Mouse (Mus musculus): ENCODE data around the gene Myo9b. TPM values are rescaled to one million over a fixed set of nuclear protein-coding genes. Genes with fewer than 3 reads are reported as not detected.

Gene Myo9b
- polyA plus RNA-seq, 3 experiments from 2014 or later = 18.3 to 20.4 (median 19.4) TPM

GRCm38 (mm10) chr8:71392391-71392790 lies 119.9 kb downstream of the Myo9b start:
- no peak for ATAC-seq

GRCm38 (mm10) chr8:71392871-71393270 lies 120.4 kb downstream of the Myo9b start:
- ATAC-seq = no peak

DNA sequence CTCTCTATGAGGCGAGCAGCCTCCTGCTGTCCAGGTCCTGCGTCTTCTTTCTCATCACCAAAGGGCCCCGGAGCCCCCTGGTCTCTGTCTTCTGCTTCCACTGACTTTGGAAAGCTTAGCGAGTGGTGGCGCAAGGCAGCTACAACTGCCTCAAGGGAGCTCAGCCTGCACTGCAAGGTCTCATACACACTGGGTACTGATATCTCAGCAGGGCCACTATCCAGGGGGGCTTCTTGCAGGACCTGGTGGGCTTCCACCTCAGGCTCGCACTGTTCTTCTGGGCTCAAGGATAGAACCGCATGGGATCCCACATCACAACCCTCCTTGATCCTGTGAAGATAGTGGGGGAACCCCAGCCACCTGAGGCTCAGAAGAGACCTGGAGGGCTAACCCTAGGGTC lies 122.0 kb downstream of the Myo9b start:
- ATAC-seq = no peak

DNA sequence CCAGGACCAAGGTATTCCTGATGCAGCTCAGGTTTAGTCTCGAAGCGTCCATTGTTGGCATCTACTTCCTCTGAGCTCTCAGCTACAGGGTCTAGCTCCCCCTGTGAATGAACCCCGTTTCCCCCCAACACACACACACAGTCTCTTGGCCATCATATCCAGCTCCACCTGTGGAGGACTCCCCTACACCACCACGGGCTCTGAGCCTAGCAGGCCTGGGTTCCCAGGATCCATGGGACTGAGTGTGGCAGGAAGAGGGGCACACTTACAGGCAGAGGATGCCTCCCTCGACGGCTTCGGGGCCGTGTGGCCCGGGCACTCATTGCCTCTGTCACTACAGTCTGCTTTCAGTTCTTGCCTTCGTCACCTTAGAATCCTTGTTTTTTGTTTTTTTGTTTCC lies 122.6 kb downstream of the Myo9b start:
- no peak for ATAC-seq

DNA sequence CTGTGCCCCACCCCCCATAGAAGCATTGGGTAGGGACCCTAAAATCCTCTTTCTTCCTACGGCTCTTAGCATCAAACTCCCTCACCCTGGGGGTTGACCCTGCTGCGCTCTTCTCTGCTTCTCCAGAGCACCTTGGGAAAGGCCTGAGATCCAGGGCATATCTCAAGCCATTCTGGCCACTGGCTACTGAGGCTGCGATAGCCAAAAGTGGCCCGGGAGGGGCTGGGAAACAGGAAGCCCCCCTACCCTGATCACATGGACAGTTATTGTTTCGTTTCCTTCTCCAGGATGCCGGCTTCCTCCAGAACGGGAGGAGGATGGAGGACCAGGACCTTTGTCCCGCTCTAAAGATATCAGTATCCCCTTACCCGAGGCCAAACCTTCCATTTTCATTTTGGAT lies 123.1 kb downstream of the Myo9b start, which contains the start of gene Ushbp1:
TSS of gene Ushbp1 (minus strand) at position 174 of the 400 bp plus-strand sequence.
- ATAC-seq = no peak

DNA sequence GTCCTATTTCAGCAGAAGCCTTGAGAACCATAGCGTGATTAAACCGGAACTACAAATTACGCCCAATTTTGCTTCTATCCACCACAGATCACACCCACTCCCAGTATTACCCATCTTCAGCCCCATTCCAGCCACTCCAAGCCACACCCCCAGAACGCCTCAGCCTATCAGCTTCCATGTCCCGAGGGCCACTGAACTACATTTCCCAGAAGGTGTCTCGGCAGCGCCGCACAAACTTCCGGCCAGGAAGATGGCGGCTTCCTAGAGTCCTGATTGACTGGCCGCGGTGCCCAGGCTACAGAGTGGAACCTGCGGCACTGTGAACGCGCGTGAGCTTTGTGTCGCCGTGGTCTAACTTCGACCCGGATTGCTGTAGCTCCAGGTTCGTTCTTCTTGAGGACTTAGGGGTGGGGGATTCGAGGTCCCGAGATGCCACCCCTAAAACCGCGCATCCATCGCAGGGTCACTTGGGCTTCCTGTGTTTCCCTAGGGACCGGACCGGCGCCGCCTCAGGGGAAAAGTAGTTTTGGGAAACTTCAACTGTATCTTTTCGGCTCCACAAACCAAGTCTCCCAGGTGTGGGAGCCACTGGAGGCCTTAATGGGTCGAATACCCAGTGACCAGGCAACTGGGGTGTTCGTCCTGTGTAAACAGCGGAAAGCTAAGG lies 124.3 kb downstream of the Myo9b start, which contains the start of gene Babam1:
TSS of gene Babam1 (plus strand) at position 223 of the 667 bp plus-strand sequence.
- peak; percentile 99 for ATAC-seq

DNA sequence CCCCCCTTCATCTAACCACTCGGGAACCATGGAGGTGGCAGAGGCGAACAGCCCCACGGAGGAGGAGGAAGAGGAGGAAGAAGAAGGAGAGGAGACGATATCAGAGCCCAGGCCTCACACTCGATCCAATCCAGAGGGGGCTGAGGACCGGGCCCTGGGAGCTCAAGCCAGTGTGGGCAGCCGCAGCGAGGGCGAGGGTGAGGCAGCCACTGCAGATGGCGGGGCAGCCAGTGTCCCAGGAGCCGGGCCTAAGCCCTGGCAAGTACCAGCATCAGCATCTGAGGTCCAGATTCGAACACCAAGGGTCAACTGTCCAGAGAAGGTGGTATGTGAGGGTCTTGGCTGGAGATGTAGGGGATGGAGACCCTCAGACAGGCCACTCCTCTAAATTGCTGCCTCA lies 125.2 kb downstream of the Myo9b start:
- no peak for ATAC-seq

DNA sequence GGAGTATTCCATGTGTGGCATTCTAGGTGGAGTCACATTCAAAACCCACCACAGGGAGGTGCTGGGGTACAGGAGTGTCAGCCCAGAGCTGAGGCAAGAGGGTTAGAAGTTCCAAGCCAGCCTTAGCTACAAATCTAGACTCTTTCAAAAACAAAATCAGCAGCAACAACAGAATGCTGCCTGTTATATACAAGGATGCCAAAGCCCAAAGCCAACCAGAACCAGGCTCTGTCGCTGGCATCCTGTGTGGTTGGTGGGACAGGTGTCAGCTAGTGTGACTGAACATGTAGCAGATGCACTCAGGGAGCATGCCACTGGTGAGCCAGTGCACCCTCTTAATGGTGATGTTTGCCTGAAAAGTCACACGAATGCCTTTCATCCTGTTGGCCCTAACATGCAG lies 128.3 kb downstream of the Myo9b start:
- ATAC-seq = no peak

DNA sequence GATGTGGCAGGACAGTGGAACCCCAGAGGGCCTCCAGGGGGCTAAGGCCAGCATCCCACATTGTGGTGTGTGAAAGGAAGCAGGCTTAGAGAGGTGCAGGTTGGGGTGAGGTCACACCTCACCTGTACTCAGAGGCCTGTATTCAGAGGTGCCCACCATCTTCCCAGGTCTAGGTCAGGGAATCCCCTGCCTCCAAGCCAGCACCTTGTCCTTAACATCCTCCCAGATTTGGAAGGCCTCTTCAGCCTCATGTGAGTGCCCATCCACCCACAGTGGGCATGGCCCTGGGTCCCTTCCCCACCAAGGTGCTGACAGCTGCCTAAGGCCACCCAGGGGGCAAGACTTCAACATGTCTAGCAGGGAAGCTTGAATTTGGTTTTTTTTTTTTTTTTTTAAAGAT lies 128.9 kb downstream of the Myo9b start:
- no peak for ATAC-seq

GRCm38 (mm10) chr8:71402446-71402964 lies 130.0 kb downstream of the Myo9b start:
- no peak for ATAC-seq

- no peak for ATAC-seq
These were observed 130.8 kb downstream of the Myo9b start for GRCm38 (mm10) chr8:71403107-71403885.

- no peak for ATAC-seq
These were observed 131.5 kb downstream of the Myo9b start for GRCm38 (mm10) chr8:71404011-71404410.

GRCm38 (mm10) chr8:71404951-71405351 lies 132.4 kb downstream of the Myo9b start:
- ATAC-seq = no peak

DNA sequence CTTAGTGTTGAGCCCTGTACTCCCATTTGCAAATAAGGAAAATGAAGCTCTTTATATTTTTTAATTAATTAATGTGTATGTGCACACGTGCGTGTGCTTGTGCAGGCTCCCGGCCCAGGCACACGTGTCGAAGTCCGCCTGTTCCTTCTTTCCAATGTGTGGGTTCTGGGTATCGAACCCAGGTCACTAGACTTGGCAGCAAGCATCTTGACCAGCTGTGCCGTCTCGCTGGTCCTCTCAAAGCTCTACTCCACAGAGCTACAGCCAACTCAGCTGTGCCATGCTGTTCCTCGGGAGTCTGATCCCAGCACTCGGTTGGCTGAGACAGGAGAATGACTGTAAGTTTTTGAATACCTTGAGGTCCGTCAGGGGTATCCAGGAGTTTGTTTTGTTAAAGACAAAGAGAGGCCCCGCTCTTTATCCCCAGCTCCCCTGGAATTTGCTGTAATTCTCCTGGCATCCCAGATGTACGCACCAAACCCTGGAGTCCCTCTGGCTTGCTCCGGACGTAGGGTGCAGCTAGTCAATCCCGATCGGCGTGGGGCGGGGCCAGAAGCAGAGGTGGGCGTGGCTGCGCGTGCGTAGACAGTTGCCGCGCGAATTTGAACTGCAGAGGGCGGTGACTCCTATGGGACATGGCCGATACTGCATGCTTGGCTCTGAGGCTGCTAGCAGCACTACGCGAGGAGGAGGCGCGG lies 133.0 kb downstream of the Myo9b start, which contains the start of gene Ankle1:
TSS of gene Ankle1 (plus strand) at position 610 of the 698 bp plus-strand sequence.
- peak; percentile 96 for ATAC-seq

DNA sequence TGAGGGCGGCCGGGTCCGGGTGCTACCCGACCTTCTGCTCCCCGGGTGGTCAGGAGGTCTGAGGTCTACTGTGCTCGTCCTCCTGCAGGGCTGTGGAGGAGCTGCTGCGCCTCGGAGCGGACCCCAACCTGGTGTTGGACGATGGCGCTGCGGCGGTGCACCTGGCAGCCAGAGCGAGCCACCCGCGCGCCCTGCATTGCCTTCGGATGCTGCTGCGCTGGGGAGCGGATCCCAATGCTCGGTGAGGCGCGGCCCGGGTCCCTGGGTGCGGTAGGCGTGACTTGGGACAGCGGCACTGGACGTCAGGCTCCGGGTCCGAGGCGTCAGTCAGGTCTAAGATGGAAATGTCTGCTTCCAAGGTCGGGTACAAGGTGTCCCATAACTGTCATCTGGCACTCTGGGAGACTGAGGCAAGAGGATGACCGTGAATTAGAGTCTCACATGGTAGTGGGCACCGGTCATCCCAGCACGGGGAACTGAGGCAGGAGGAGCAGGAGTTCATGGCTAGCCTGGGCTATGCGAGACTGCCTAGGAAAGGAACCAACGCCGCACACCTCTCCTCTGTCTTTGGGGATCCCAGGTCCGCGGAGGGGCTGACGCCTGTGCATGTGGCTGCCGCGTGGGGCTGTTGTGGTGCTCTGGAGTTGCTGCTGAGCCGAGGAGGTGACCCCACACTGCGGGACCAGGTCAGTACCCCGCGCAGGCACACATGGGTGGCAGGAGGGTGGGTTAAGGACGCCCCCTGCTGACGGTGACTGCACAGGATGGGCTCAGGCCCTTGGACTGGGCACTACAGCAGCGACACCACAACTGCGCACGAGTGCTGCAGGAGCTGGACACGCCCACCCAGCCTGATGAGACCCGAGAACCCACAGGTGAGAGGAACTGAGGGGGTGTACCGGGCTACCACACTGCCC lies 133.8 kb downstream of the Myo9b start:
- ATAC-seq = peak; percentile 27

DNA sequence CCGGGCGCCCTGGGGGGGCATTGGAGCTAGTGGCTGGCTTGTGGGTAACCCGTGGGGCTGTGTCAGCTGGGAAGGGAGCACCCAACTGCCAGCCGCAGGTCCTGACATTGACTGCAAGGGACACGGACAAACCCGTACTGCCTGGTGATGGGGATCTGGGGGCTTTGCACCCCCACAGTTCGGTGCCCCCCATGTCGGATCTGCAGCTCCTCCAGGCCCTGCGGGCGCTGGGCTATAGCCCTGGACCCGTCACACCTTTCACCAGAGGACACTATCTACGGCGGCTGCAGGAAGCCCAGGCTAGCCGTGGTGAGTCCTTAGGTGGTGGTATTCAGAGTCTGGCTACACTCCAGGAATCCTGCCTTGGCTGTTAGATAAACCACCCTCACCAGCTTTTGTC lies 134.9 kb downstream of the Myo9b start:
- no peak for ATAC-seq

DNA sequence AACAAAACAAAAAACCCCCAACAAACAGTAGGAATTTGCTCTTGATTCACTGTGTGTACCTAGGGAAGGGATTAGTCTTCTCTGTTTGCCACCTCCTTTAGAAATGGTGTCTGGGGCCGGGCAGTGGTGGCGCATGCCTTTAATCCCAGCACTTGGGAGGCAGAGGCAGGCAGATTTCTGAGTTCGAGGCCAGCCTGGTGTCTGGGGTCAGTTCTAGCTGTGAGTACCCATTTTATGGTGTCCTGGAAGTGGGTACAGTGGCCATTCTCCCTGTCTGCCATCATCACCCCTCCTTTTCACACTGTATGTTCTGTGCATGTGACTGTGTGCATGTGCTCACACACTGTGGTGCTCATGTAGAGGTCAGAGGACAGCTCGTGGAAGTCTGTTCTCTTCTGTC lies 135.7 kb downstream of the Myo9b start:
- ATAC-seq = no peak
